Mouse (Mus musculus) cerebellum, adult 11 months (tissue): Measurements from ENCODE around the gene Rpl39.
"Not testable (repeated sequence)": the region's sequence is repeated elsewhere in the genome, so short reads cannot be mapped to it uniquely, and the experiment has no call there.

ENCODE experiments used
- DNase-seq: peaks from one replicate; pipeline ENCODE4 v3.0.0; 2022

Gene Rpl39

GRCm38 (mm10) chrX:37084927-37085660 is at the start of gene Rpl39:
Rpl39 (minus strand) TSS chrX:37085402.
- DNase-seq = peak; percentile 85

- peak; percentile 66 for DNase-seq
These were observed 41.6 kb upstream of the Rpl39 start, which contains the start of gene Nkap for GRCm38 (mm10) chrX:37126671-37127358. Nkap (plus strand) TSS chrX:37126795.

DNA sequence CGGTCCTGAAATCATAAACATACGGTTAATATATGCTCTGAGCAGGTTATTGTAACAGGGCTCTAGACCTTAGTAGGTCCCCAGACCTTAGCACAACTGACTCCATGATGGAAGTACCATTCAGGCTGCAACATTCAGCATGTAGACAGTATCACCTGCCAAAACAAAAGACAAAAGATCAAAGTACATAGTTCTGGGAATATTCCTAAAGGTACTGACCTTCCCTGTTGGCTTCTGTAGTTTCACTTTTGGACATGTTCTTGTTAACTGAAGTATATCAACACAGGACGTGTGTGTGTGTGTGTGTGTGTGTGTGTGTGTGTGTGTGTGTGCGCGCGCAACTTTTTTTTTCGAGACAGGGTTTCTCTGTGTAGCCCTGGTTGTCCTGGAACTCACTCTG is 40.3 kb upstream of the Rpl39 start:
- DNase-seq = no peak

- DNase-seq = no peak
These were observed 35.0 kb upstream of the Rpl39 start for GRCm38 (mm10) chrX:37120212-37120611.

- no peak for DNase-seq
These were observed 34.4 kb upstream of the Rpl39 start for GRCm38 (mm10) chrX:37119585-37119984.

DNA sequence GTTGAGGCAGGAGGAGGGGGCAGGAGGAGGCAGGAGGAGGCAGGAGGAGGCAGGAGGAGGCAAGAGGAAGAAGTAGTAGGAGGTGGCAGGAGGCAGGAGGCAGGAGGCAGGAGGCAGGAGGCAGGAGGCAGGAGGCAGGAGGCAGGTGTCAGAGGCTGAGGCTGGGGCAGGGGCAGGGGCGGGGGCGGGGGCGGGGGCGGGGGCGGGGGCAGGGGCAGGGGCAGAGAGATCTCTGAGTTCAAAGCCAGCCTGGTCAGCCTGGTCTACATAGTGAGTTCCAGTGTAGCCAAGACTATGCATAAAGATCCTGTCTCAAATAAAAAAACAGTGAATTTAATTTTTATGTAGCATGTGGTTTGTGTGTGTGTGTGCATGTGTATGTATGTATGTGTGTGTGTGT is 31.9 kb upstream of the Rpl39 start:
- no peak for DNase-seq

DNA sequence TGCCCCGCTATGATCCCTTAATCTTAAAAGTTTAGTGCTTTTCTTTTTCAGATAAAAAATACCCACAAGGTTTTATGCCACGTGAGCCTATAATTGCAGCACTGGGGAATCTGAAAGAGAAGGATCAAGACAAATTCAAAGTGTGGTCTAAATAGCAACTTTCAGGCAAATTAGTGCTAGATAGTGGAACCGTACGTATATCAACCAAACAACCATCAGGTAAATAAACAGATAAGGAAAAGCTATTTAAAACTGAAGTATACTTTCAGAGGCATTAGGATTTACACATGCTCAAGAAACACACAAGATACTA is 25.6 kb upstream of the Rpl39 start:
- DNase-seq = no peak

DNA sequence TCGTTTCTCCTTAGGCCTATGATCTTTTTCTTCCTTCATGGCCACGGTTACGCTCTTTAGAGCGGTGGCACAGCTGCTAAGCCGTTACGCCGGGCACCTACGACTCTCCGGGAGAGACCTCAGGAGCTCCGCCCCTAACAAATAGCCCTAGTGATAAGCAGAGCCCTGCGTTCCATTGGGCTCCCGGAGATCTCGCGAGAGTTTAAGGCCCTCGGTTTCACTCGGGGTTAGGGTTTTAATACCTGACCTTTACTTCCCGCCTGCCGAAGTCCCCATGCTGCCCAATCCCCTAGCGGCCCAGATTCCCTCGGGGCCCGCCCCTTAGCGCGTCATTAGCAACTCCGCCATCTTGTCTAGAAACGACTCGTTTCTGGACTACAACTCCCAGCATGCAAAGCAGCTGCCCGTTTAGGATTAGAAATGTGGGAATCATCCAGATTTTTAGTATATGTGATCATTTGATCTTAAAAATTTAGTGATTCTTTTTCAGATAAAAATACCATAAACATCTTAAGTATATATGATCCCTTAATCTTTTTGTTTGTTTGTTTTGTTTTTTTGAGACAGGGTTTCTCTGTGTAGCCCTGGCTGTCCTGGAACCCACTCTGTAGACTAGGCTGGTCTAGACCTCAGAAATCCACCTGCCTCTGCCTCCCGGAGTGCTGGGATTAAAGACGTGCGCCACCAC is 25.1 kb upstream of the Rpl39 start, which contains the start of gene Upf3b:
Gene Upf3b, minus strand, starts transcription at position 130 of the 688 bp plus-strand sequence.
- DNase-seq = peak; percentile 86

DNA sequence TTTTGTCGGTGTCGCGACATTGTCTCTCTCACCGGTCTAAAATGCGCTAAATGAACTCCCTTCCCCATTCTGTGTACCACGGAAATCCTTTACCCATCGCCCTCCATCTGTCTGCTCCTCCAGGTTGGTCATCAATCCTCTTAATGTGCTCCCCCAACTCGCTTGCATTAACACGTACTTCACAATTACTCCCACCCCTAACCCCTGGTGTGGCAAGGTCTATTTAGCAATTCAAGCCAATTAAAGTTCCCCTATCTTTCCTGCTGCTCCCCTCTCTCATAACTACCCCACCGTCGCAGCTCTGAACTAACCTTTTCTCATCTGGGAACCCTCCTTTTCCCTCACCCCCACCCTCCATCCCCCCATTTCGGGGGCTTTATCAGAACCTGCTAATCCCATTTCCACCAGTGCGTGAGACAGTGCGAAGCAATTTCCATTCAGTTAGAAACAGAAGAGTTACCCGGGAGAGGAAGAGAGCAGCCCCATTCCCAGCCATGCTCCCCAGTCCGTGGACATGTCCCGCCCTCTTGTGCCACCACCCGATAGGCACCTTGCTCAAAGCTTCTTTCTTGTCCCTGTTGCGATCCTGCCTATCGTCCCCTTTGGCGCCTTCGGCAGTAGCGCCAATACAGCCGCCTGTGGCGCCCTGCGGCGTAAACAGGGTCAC is 24.5 kb upstream of the Rpl39 start:
- no peak for DNase-seq

DNA sequence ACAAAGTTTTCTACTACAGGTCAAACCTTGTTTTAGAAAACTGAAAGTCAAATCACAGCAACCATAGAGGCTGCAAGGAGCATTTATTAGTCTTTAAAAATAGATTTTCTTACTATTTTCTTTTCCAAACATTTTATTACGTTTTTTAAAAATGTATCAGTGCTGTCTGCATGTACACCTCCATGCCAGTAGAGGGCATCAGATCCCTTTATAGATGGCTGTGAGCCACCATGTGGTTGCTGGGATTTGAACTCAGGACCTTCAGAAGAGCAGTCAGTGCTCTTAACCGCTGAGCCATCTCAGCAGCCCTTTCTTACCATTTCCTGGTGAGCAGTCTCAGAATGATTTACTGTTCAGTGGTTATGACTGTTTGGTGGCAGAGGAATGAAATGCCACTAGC is 18.6 kb upstream of the Rpl39 start:
- no peak for DNase-seq

GRCm38 (mm10) chrX:37098681-37099080 is 13.5 kb upstream of the Rpl39 start:
- DNase-seq = no peak

DNA sequence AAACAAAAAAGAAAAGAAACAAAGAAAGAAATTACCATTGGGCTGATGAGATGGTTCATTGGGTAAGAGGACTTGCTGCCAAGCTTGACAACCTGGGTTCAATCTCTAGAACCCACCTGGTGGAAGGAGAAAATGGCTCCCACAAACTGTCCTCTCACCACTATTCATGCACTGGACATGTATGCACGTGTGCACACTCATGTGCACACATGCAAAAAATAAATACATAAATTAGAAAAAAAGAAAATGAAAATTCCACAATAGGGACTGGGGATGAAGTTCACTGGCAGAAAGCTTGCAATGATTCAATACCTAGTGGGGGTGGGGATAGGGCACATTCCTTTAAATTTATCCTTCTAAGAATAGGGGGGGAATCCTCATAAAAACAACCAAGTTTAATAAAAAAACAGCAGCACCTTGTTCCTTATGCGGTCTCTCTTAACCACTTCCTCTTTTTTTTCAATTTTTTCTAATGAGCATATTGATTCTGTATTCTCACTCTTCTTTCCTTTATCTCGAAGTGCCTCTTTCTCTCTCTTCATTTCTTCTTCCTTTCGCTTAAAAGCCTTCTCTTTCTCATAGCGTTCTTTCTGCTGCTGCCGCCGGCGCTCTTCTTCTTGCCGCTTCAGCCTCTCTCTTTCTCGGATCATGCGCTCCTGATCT is 10.0 kb upstream of the Rpl39 start:
- DNase-seq = no peak

GRCm38 (mm10) chrX:37091457-37091856 is 6.3 kb upstream of the Rpl39 start:
- DNase-seq = no peak

- DNase-seq = no peak
These were observed 3.6 kb upstream of the Rpl39 start for GRCm38 (mm10) chrX:37088778-37089177.

DNA sequence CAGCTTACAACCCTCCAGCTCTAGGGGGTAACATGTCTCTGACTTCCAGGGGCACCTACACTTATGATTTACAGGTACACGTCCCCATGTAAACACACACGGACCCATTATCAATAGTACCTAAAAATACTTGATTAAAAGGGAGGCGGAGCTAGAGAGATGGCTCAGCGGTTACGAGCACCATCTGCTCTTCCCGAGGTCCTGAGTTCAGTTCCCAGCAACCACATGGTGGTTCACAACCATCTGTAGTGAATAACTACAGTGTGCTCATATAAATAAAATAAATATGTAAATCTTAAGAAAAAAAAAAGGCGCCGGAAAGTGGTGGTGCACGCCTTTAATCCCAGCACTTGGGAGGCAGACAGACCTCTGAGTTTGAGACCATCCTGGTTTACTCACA is 463 bp upstream of the Rpl39 start:
- DNase-seq = no peak

DNA sequence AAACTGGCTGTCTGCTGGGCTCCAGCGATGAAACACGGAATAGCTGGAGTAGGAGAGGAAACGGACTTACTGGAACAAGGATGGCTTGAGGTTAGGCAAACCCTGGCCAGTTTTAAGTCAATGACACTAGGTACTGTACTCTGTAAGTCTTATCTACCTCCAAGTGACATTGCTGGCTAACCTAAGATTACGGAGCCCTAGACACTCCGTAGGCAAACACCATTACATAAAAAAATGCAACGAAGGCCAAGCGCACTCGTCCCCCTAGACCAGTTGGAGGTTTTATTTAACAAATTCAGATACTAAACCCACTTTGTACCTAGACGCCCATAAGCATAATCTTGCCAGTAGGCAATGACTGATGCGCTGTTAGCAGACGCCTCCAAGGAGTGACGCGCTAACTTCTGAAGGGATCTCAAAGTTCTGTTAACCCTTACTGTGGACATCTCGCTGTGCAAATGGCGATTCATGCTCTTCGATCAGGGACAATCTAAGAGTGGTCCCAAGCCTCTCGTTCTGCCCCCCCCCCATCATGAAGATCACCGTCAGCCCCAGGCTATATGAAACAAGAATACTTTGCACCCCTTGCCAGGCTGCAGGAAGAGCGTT is 780 bp downstream of the Rpl39 start:
- peak; percentile 11 for DNase-seq

GRCm38 (mm10) chrX:37081194-37081593 is 4.0 kb downstream of the Rpl39 start:
- DNase-seq = no peak

- not testable (repeated sequence) for DNase-seq
These were observed 4.9 kb downstream of the Rpl39 start for GRCm38 (mm10) chrX:37080345-37080744.

GRCm38 (mm10) chrX:37076651-37077050 is 8.6 kb downstream of the Rpl39 start:
- no peak for DNase-seq

DNA sequence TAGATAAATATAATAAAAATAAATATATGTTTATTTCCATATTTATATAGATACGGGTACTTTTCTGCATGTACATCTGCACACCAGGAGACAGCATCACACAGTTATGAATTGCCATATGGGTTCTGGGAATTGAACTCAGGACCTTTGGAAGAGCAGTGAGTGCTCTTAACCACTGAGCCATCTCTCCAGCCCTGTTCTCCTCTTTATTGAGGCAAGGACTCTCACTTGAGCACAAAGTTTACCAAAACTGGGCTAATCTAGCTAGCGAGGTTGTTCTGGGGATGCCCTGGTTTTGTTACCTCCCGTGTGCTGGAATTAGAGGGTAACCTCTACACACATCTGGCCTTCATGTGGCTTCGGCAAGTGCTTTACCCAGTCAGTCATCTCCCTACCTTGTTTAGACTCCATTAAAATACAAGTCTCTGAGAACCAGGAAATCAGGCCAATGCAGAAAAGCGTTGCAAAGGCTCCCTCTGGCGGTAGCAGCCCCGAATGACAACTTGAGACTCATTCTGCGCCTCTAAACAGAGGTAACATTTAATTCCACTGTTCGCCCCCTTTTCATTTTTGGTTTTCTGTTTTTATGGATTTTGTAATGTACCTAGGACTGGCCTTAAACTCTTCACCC is 10.8 kb downstream of the Rpl39 start:
- peak; percentile 46 for DNase-seq

DNA sequence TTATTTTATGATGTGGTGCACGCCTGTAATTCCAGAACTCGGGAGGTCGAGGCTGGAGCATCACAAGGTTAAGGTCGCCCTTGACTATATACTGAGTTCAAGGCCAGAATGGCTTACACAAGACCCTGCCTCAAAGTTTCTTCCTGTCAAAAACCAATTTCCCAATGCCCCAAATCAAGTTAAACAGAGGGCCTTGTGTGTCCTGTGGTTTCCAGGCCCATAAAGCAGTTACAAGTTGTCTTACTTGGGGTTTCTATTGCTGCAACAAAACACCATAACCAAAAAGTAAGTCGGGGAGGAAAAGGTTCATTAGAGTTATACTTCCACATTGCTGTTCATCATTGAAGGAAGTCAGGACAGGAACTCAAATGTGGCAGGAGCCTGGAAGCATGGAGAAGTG is 16.4 kb downstream of the Rpl39 start:
- no peak for DNase-seq

DNA sequence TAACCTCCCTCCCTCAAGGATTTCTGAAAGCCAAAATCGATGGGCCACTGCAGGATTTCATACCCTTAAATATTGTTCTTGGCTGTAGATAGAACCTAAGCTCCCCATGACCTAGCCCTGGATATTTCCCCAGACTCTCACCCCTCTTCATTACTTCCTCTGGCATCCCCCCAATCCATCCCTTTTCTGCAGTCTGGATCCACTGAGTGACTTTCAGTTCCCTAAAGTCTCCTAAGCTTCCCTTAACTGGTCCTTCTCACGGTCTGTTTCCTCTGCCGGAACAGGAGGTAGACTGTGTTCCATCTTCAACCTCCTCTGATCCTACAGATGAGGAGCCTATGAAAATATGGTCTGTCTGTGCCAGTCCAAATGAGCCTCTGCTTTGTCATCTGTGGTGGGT is 17.9 kb downstream of the Rpl39 start:
- DNase-seq = no peak
